Comparison of ENCODE assay signal across 13 mouse cellular contexts in the genomic region with DNA sequence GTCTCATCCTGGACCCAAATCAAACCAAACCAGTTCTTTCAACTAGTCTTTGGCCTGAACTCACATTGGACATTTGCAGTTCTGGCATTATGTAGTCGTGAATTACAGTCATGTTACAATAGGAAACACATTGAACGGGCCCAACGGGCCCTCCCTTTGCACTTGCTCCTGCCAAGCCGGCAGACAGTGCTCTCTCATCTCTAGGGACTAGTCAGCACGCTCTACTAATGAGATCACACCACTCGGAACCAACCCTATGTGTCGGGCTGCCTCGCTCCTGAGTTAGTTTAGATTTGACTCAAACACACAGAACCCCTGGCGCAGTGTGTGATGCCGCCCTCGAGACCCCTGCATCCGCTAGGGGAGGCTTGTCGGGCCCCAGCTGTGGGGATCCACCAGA. TPM values are rescaled to one million over a fixed set of nuclear protein-coding genes. Genes with fewer than 3 reads are reported as not detected.
A peak's percentile ranks its signal among the peaks of the same experiment; 100 is the strongest.
DNase-seq lines count a peak whose midpoint lies in the region; ATAC-seq and TF ChIP-seq lines count a peak whose summit lies in the region.
"Had no signal": no experiment of that assay in that cellular context is flagged by ENCODE, and none has a peak within 500 bp of the region (broad histone marks: within the 10 kb centered on the region; RNA-seq: fewer than 3 reads in every experiment).

No protein-coding gene starts in this region.

- intact Hi-C loops in heart, adult 2 months (cut with DNase I): no loop called here

- TF ChIP-seq EP300 in heart, adult 2 months (IDR thresholded peaks at IDR 0.05; ENCODE audit: insufficient read depth, low read depth, low read length): no peak

- TF ChIP-seq CTCF in heart, adult 2 months (IDR thresholded peaks at IDR 0.05): no peak
- no peak for TF ChIP-seq CTCF in E14TG2a.4 (conservative IDR thresholded peaks at IDR 0.05; ENCODE audit: low read length)

- peak; percentile 38 to 66 for DNase-seq in heart, adult 2 months
- DNase-seq in limb, embryonic 10.5 days (ENCODE audit: low spot score): no peak
- DNase-seq in thymus, postnatal 36 days: no peak
- DNase-seq: cerebellum, adult 8-10 months; thymus, postnatal 14 days had no signal

- no peak overlapping the region for H3K9ac ChIP-seq in heart, adult 2 months (ENCODE audit: low read depth, low read length)
- H3K9ac ChIP-seq in heart, embryonic 12.5 days: no peak overlapping the region
- no peak overlapping the region for H3K9ac ChIP-seq in embryonic facial prominence, embryonic 15.5 days
- no peak overlapping the region for H3K9ac ChIP-seq in midbrain, embryonic 13.5 days (replicated peaks)
- H3K9ac ChIP-seq: embryonic facial prominence, embryonic 12.5 days; heart, embryonic 15.5 days; neural tube, embryonic 13.5 days had no signal

- H3K27me3 ChIP-seq in heart, adult 2 months (ENCODE audit: control insufficient read depth, insufficient read depth, low read length): no peaks in the 10 kb centered on the region
- H3K27me3 ChIP-seq in heart, embryonic 12.5 days (replicated peaks): no peaks in the 10 kb centered on the region
- no peaks in the 10 kb centered on the region for H3K27me3 ChIP-seq in E14TG2a.4 (ENCODE audit: insufficient read depth, low read length)
- H3K27me3 ChIP-seq in embryonic facial prominence, embryonic 15.5 days: no peaks in the 10 kb centered on the region
- no peaks in the 10 kb centered on the region for H3K27me3 ChIP-seq in limb, embryonic 10.5 days (ENCODE audit: low read depth, poor library complexity, severe bottlenecking)
- H3K27me3 ChIP-seq in midbrain, embryonic 13.5 days: no peaks in the 10 kb centered on the region
- H3K27me3 ChIP-seq: embryonic facial prominence, embryonic 12.5 days; heart, embryonic 15.5 days; neural tube, embryonic 13.5 days had no signal

- H3K4me2 ChIP-seq in heart, embryonic 12.5 days: no peak overlapping the region
- H3K4me2 ChIP-seq in embryonic facial prominence, embryonic 15.5 days (replicated peaks): no peak overlapping the region
- no peak overlapping the region for H3K4me2 ChIP-seq in midbrain, embryonic 13.5 days (replicated peaks)
- H3K4me2 ChIP-seq: embryonic facial prominence, embryonic 12.5 days; heart, embryonic 15.5 days; neural tube, embryonic 13.5 days had no signal

- H3K79me2 ChIP-seq in heart, adult 2 months (replicated peaks; ENCODE audit: control insufficient read depth, insufficient read depth, low read length): no peaks in the 10 kb centered on the region

- H3K9me3 ChIP-seq in heart, embryonic 12.5 days (replicated peaks): no peaks in the 10 kb centered on the region
- no peaks in the 10 kb centered on the region for H3K9me3 ChIP-seq in E14TG2a.4 (ENCODE audit: low read length)
- H3K9me3 ChIP-seq in embryonic facial prominence, embryonic 15.5 days (replicated peaks): no peaks in the 10 kb centered on the region
- H3K9me3 ChIP-seq in limb, embryonic 10.5 days (replicated peaks): no peaks in the 10 kb centered on the region
- H3K9me3 ChIP-seq in midbrain, embryonic 13.5 days: no peaks in the 10 kb centered on the region
- H3K9me3 ChIP-seq: embryonic facial prominence, embryonic 12.5 days; heart, embryonic 15.5 days; neural tube, embryonic 13.5 days had no signal

- ATAC-seq in heart, embryonic 12.5 days (ENCODE audit: insufficient number of reproducible peaks, low FRiP score): no peak
- peak; percentile 47; the same call in 1 of the 2 replicates for ATAC-seq in embryonic facial prominence, embryonic 15.5 days (ENCODE audit: insufficient number of reproducible peaks, low FRiP score, low TSS enrichment, low read depth)
- ATAC-seq in midbrain, embryonic 13.5 days: no peak
- ATAC-seq: midbrain, embryonic 16.5 days had no signal

- H3K4me1 ChIP-seq in heart, adult 2 months (ENCODE audit: control insufficient read depth, insufficient read depth, low read length): peaks cover 3% of the 10 kb centered on the region; the same call in 1 of the 2 replicates
- H3K4me1 ChIP-seq in heart, embryonic 12.5 days (replicated peaks): no peaks in the 10 kb centered on the region
- H3K4me1 ChIP-seq in E14TG2a.4 (replicated peaks; ENCODE audit: low read depth, low read length): peaks cover 81% of the 10 kb centered on the region
- peaks cover 15% of the 10 kb centered on the region; the same call in 1 of the 2 replicates for H3K4me1 ChIP-seq in embryonic facial prominence, embryonic 15.5 days
- H3K4me1 ChIP-seq in limb, embryonic 10.5 days: peaks cover 22% of the 10 kb centered on the region; the same call in 1 of the 2 replicates
- no peaks in the 10 kb centered on the region for H3K4me1 ChIP-seq in midbrain, embryonic 13.5 days (replicated peaks)
- H3K4me1 ChIP-seq: heart, embryonic 15.5 days had no signal

- WGBS in heart, adult 2 months: 64% methylated on average over 13 of the region's 13 CpGs
- 78% methylated on average over 13 of the region's 13 CpGs for WGBS in heart, embryonic 12.5 days
- WGBS in embryonic facial prominence, embryonic 15.5 days: 59% methylated on average over 13 of the region's 13 CpGs
- 83% methylated on average over 13 of the region's 13 CpGs for WGBS in limb, embryonic 10.5 days
- WGBS in midbrain, embryonic 13.5 days: 85% methylated on average over 13 of the region's 13 CpGs

- no peak overlapping the region for H3K4me3 ChIP-seq in heart, adult 2 months
- H3K4me3 ChIP-seq in heart, embryonic 12.5 days: no peak overlapping the region
- peak overlapping the region; percentile 49 for H3K4me3 ChIP-seq in E14TG2a.4 (replicated peaks; ENCODE audit: low read length)
- no peak overlapping the region for H3K4me3 ChIP-seq in embryonic facial prominence, embryonic 15.5 days (replicated peaks)
- no peak overlapping the region for H3K4me3 ChIP-seq in limb, embryonic 10.5 days
- H3K4me3 ChIP-seq in midbrain, embryonic 13.5 days (replicated peaks): no peak overlapping the region
- H3K4me3 ChIP-seq: embryonic facial prominence, embryonic 12.5 days; heart, embryonic 15.5 days; neural tube, embryonic 13.5 days had no signal

- no peak for TF ChIP-seq POLR2A in heart, adult 2 months (IDR thresholded peaks at IDR 0.05; ENCODE audit: insufficient read depth, low read depth, low read length)

- H3K36me3 ChIP-seq in heart, adult 2 months (ENCODE audit: control insufficient read depth, insufficient read depth, low read length): no peaks in the 10 kb centered on the region
- no peaks in the 10 kb centered on the region for H3K36me3 ChIP-seq in heart, embryonic 12.5 days
- H3K36me3 ChIP-seq in E14TG2a.4 (ENCODE audit: insufficient read depth, low read length): no peaks in the 10 kb centered on the region
- no peaks in the 10 kb centered on the region for H3K36me3 ChIP-seq in embryonic facial prominence, embryonic 15.5 days
- no peaks in the 10 kb centered on the region for H3K36me3 ChIP-seq in limb, embryonic 10.5 days
- H3K36me3 ChIP-seq in midbrain, embryonic 13.5 days: no peaks in the 10 kb centered on the region
- H3K36me3 ChIP-seq: embryonic facial prominence, embryonic 12.5 days; heart, embryonic 15.5 days; neural tube, embryonic 13.5 days had no signal

- H3K27ac ChIP-seq in heart, adult 2 months: peak overlapping the region; percentile 9; the same call in 1 of the 2 replicates
- H3K27ac ChIP-seq in heart, embryonic 12.5 days (ENCODE audit: poor library complexity, severe bottlenecking): no peak overlapping the region
- H3K27ac ChIP-seq in embryonic facial prominence, embryonic 15.5 days (replicated peaks): peak overlapping the region; percentile 73; the same call in 1 of the 2 replicates
- H3K27ac ChIP-seq in limb, embryonic 10.5 days: peak overlapping the region; percentile 32; the same call in 1 of the 2 replicates
- no peak overlapping the region for H3K27ac ChIP-seq in midbrain, embryonic 13.5 days
- H3K27ac ChIP-seq: embryonic facial prominence, embryonic 12.5 days; heart, embryonic 15.5 days; neural tube, embryonic 13.5 days had no signal

RNA-seq across cellular contexts. Expression of a gene that starts 7.0 kb away (rescaled TPM):
- total RNA-seq in heart, adult 2 months (2021): 10 to 100 TPM in 1 of 2 experiments, 1 to 10 TPM in 1; 8.4 to 12.9 TPM
- polyA plus RNA-seq in heart, adult 2 months (2012; rRNA removed): 18.5 and 30.6 TPM in 2 replicates
- 6.7 and 9.7 TPM in 2 replicates for polyA plus RNA-seq in heart, embryonic 12.5 days (2016; fragmentation: Nextera tagmentation; extraction: Ambion mirVana)
- 24.9 and 31.1 TPM in 2 replicates for polyA plus RNA-seq in embryonic facial prominence, embryonic 15.5 days (2015; fragmentation: Nextera tagmentation; extraction: Ambion mirVana)
- 8.1 and 9.7 TPM in 2 replicates for polyA plus RNA-seq in limb, embryonic 10.5 days (2016; fragmentation: Nextera tagmentation; extraction: Ambion mirVana)
- polyA plus RNA-seq in midbrain, embryonic 13.5 days (2015; fragmentation: Nextera tagmentation; extraction: Ambion mirVana): 1.9 and 2.1 TPM in 2 replicates

RNA-seq across cellular contexts. Expression of a gene that starts 52.6 kb away (rescaled TPM):
- 10 to 100 TPM; 19.4 to 21.9 TPM for total RNA-seq in heart, adult 2 months (2021)
- polyA plus RNA-seq in heart, adult 2 months (2012; rRNA removed): 13.1 and 19.4 TPM in 2 replicates
- 33.4 and 36.6 TPM in 2 replicates for polyA plus RNA-seq in heart, embryonic 12.5 days (2016; fragmentation: Nextera tagmentation; extraction: Ambion mirVana)
- polyA plus RNA-seq in embryonic facial prominence, embryonic 15.5 days (2015; fragmentation: Nextera tagmentation; extraction: Ambion mirVana): 23.9 and 30.4 TPM in 2 replicates
- polyA plus RNA-seq in limb, embryonic 10.5 days (2016; fragmentation: Nextera tagmentation; extraction: Ambion mirVana): 41.7 and 44.4 TPM in 2 replicates
- 51.8 and 53.4 TPM in 2 replicates for polyA plus RNA-seq in midbrain, embryonic 13.5 days (2015; fragmentation: Nextera tagmentation; extraction: Ambion mirVana)

RNA-seq across cellular contexts. Expression of a gene that starts 57.3 kb away (rescaled TPM):
- total RNA-seq in heart, adult 2 months (2021): under 1 TPM in 1 of 2 experiments, not detected in 1; 0.13 TPM
- 0.06 and 0.12 TPM in 2 replicates for polyA plus RNA-seq in heart, adult 2 months (2012; rRNA removed)
- 0.17 and 0.37 TPM in 2 replicates for polyA plus RNA-seq in heart, embryonic 12.5 days (2016; fragmentation: Nextera tagmentation; extraction: Ambion mirVana)
- 0.55 and 0.67 TPM in 2 replicates for polyA plus RNA-seq in embryonic facial prominence, embryonic 15.5 days (2015; fragmentation: Nextera tagmentation; extraction: Ambion mirVana)
- polyA plus RNA-seq in limb, embryonic 10.5 days (2016; fragmentation: Nextera tagmentation; extraction: Ambion mirVana): 0.21 TPM in 1 of 2 replicates, not detected in the other
- 0.57 and 0.65 TPM in 2 replicates for polyA plus RNA-seq in midbrain, embryonic 13.5 days (2015; fragmentation: Nextera tagmentation; extraction: Ambion mirVana)

Comparison
In these comparisons a context has a peak if more than half of its experiments do, and no peak if none do; other contexts are left out.
1. H3K27ac ChIP-seq: peak in heart, adult 2 months (single experiment), embryonic facial prominence, embryonic 15.5 days (single experiment) and limb, embryonic 10.5 days (single experiment); none in heart, embryonic 12.5 days (single experiment) and midbrain, embryonic 13.5 days (single experiment).
2. DNase-seq: peak in heart, adult 2 months (2 of 2); none in limb, embryonic 10.5 days (single experiment) and thymus, postnatal 36 days (0 of 2).